Mouse (Mus musculus) heart, postnatal 0 days (tissue): ENCODE measurements around the gene Cracr2a. TPM values are rescaled to one million over a fixed set of nuclear protein-coding genes. Genes with fewer than 3 reads are reported as not detected.

Experiments
- ATAC-seq: fragments of 200-750 bp; cut with Nextera tagmentation; 2 replicates; pipeline ENCODE4 v1.8.0; 2017; ENCODE audit warnings: low read depth, moderate number of reproducible peaks, moderate library complexity; ENCODE audit not compliant: insufficient read depth
- DNase-seq: peaks from one replicate; pipeline ENCODE4 v3.0.0-alpha.2; 2016; ENCODE audit warnings: low spot score
- H3K27ac ChIP-seq: fragments of 300-500 bp; sonication (generic); 2 replicates; pipeline ENCODE4 v1.5.1; 2014; ENCODE audit warnings: low read depth, mild to moderate bottlenecking
- H3K27me3 ChIP-seq: fragments of 300-500 bp; sonication (generic); 2 replicates; pipeline ENCODE4 v1.6.1; 2014; ENCODE audit warnings: low read length, mixed read lengths; ENCODE audit not compliant: control insufficient read depth, insufficient read depth
- H3K36me3 ChIP-seq: fragments of 300-500 bp; sonication (generic); replicated peaks from 2 replicates; pipeline ENCODE4 v1.6.1; 2014; ENCODE audit warnings: low read length, mixed read lengths; ENCODE audit not compliant: control insufficient read depth, insufficient read depth
- H3K4me1 ChIP-seq: fragments of 300-500 bp; sonication (generic); 2 replicates; pipeline ENCODE4 v1.6.1; 2014; ENCODE audit warnings: antibody characterized with exemption; ENCODE audit not compliant: control insufficient read depth, insufficient read depth
- H3K4me2 ChIP-seq: fragments of 300-500 bp; sonication (generic); 2 replicates; pipeline ENCODE4 v1.6.1; 2014; ENCODE audit warnings: low read depth, mild to moderate bottlenecking, low read length, moderate library complexity
- H3K4me3 ChIP-seq: fragments of 300-500 bp; sonication (generic); 2 replicates; pipeline ENCODE4 v1.5.1; 2014; ENCODE audit warnings: low read depth, low read length
- H3K9ac ChIP-seq: fragments of 300-500 bp; sonication (generic); replicated peaks from 2 replicates; pipeline ENCODE4 v1.6.1; 2014; ENCODE audit warnings: low read depth, low read length, mixed read lengths
- H3K9me3 ChIP-seq: fragments of 300-500 bp; sonication (generic); replicated peaks from 2 replicates; pipeline ENCODE4 v1.6.1; 2016; ENCODE audit warnings: low read length; ENCODE audit not compliant: control insufficient read depth
- CTCF ChIP-seq: IDR thresholded peaks from 2 replicates; pipeline ENCODE4 v1.5.1; 2016; ENCODE audit warnings: antibody characterized with exemption, control low read depth, low read depth
- EP300 ChIP-seq: IDR thresholded peaks from 2 replicates; pipeline ENCODE4 v1.6.1; 2016; ENCODE audit warnings: antibody characterized with exemption, low read depth
- WGBS: fragments of 180-500 bp; shearing (Covaris S2); extraction: QIAGEN DNeasy Blood & Tissue Kit; methylation state at CpG from one replicate; pipeline ENCODE4 v1.1.7; 2014; 5-methylcytosine and 5-hydroxymethylcytosine counted together
- polyA plus RNA-seq: library from polyadenylated mRNA; unstranded; fragments of >200 nt; fragmentation: Nextera tagmentation; extraction: Ambion mirVana; gene quantifications from 2 replicates; pipeline ENCODE4 v1.2.1, GENCODE M21; 2015
- total RNA-seq: library from RNA; depleted of rRNA; stranded (reverse); fragments of >200 nt; gene quantifications from 2 replicates; pipeline ENCODE4 v1.2.3, GENCODE M21; 2014; ENCODE audit warnings: low replicate concordance

Gene Cracr2a
- total and polyA plus RNA-seq, 2 experiments from 2014 or later: 0.86 to 1.7 TPM

GRCm38 (mm10) chr6:127528625-127529024 is 32.5 kb upstream of the Cracr2a start:
- ATAC-seq (no peak), DNase-seq (no peak)
- Histone ChIP-seq H3K9me3 (no peaks in the 10 kb centered on the region), H3K27ac (peak overlapping the region; percentile 63; the same call in 1 of the 2 replicates), H3K36me3 (no peaks in the 10 kb centered on the region), H3K4me3 (no peak overlapping the region), H3K27me3 (no peaks in the 10 kb centered on the region), H3K9ac (no peak overlapping the region), H3K4me1 (peaks cover 24% of the 10 kb centered on the region), H3K4me2 (no peak overlapping the region)
- WGBS: 65% methylated on average over 7 of the region's 7 CpGs
- TF ChIP-seq EP300 (no peak), CTCF (no peak)

GRCm38 (mm10) chr6:127529451-127529850 is 31.7 kb upstream of the Cracr2a start:
- no peak overlapping the region for H3K4me2 ChIP-seq
- peak overlapping the region; percentile 63 for H3K27ac ChIP-seq
- 12% methylated on average over 2 of the region's 2 CpGs for WGBS

GRCm38 (mm10) chr6:127530206-127530605 is 30.9 kb upstream of the Cracr2a start:
- DNase-seq: no peak
- no peak for TF ChIP-seq CTCF
- Histone ChIP-seq H3K27ac (peak overlapping the region; percentile 63; the same call in 1 of the 2 replicates), H3K9me3 (no peaks in the 10 kb centered on the region), H3K36me3 (no peaks in the 10 kb centered on the region), H3K4me3 (no peak overlapping the region), H3K27me3 (no peaks in the 10 kb centered on the region), H3K4me2 (no peak overlapping the region), H3K4me1 (peaks cover 24% of the 10 kb centered on the region), H3K9ac (no peak overlapping the region)
- 33% methylated on average over 3 of the region's 3 CpGs for WGBS
- ATAC-seq: no peak

More at GRCm38 (mm10) chr6:127529451-127529850, 31.7 kb upstream of the Cracr2a start:
- TF ChIP-seq CTCF (no peak), EP300 (peak; percentile 83)
- DNase-seq (peak; percentile 85), ATAC-seq (peak; percentile 96)
- no peak overlapping the region for H3K9ac ChIP-seq
- no peak overlapping the region for H3K4me3 ChIP-seq
- H3K9me3 ChIP-seq: no peaks in the 10 kb centered on the region
- H3K36me3 ChIP-seq: no peaks in the 10 kb centered on the region
- H3K4me1 ChIP-seq: peaks cover 24% of the 10 kb centered on the region
- no peaks in the 10 kb centered on the region for H3K27me3 ChIP-seq

- Histone ChIP-seq H3K4me2 (no peak overlapping the region), H3K9ac (no peak overlapping the region), H3K4me1 (peaks cover 24% of the 10 kb centered on the region), H3K4me3 (no peak overlapping the region), H3K27me3 (no peaks in the 10 kb centered on the region), H3K36me3 (no peaks in the 10 kb centered on the region), H3K9me3 (no peaks in the 10 kb centered on the region), H3K27ac (no peak overlapping the region)
- TF ChIP-seq EP300 (no peak), CTCF (no peak)
- no peak for ATAC-seq
- DNase-seq: no peak
- 28% methylated on average over 3 of the region's 3 CpGs for WGBS
Observed at GRCm38 (mm10) chr6:127531412-127532205, 29.5 kb upstream of the Cracr2a start.

GRCm38 (mm10) chr6:127532304-127532703 is 28.8 kb upstream of the Cracr2a start:
- WGBS: 89% methylated on average over 5 of the region's 5 CpGs

GRCm38 (mm10) chr6:127533766-127534165 is 27.4 kb upstream of the Cracr2a start:
- Histone ChIP-seq H3K9me3 (no peaks in the 10 kb centered on the region), H3K9ac (no peak overlapping the region), H3K4me1 (peaks cover 31% of the 10 kb centered on the region), H3K27ac (no peak overlapping the region), H3K4me2 (no peak overlapping the region), H3K4me3 (no peak overlapping the region), H3K36me3 (no peaks in the 10 kb centered on the region), H3K27me3 (no peaks in the 10 kb centered on the region)
- WGBS: 77% methylated on average over 5 of the region's 5 CpGs
- DNase-seq (no peak), ATAC-seq (no peak)
- TF ChIP-seq EP300 (no peak), CTCF (no peak)

More at GRCm38 (mm10) chr6:127532304-127532703, 28.8 kb upstream of the Cracr2a start:
- H3K4me1 ChIP-seq: peaks cover 24% of the 10 kb centered on the region
- TF ChIP-seq CTCF (no peak), EP300 (no peak)
- H3K27me3 ChIP-seq: no peaks in the 10 kb centered on the region
- H3K4me3 ChIP-seq: no peak overlapping the region
- no peak overlapping the region for H3K4me2 ChIP-seq
- no peak for DNase-seq
- H3K36me3 ChIP-seq: no peaks in the 10 kb centered on the region
- no peak for ATAC-seq
- H3K9ac ChIP-seq: no peak overlapping the region
- no peak overlapping the region for H3K27ac ChIP-seq
- H3K9me3 ChIP-seq: no peaks in the 10 kb centered on the region
